Mouse (Mus musculus) small intestine, adult 2 months (tissue): Measurements from ENCODE around the gene Prkcb. TPM values are rescaled to one million over a fixed set of nuclear protein-coding genes. Genes with fewer than 3 reads are reported as not detected.

Experiments
- H3K27ac ChIP-seq: fragments of 200-500 bp; 2 replicates; pipeline ENCODE4 v1.5.1; 2012; ENCODE audit warnings: low read depth, low read length, control low read depth, inconsistent platforms; ENCODE audit not compliant: insufficient read depth
- H3K27me3 ChIP-seq: fragments of 200-500 bp; 2 replicates; pipeline ENCODE4 v1.6.1; 2012; ENCODE audit warnings: mild to moderate bottlenecking, moderate library complexity, low read length, inconsistent platforms; ENCODE audit not compliant: control insufficient read depth, insufficient read depth
- H3K36me3 ChIP-seq: fragments of 200-500 bp; 2 replicates; pipeline ENCODE4 v1.6.1; 2012; ENCODE audit warnings: mild to moderate bottlenecking, low read length, control low read depth, inconsistent platforms; ENCODE audit not compliant: control insufficient read depth, insufficient read depth
- H3K4me1 ChIP-seq: fragments of 200-500 bp; 2 replicates; pipeline ENCODE4 v1.6.1; 2012; ENCODE audit warnings: low read length, inconsistent platforms, mixed read lengths; ENCODE audit not compliant: control insufficient read depth, insufficient read depth, insufficient read length
- H3K4me3 ChIP-seq: fragments of 200-500 bp; 2 replicates; pipeline ENCODE4 v1.5.1; 2012; ENCODE audit warnings: low read depth, mild to moderate bottlenecking, control low read depth, inconsistent platforms, low read length, moderate library complexity
- CTCF ChIP-seq: fragments of 200-500 bp; IDR thresholded peaks from 2 replicates; pipeline ENCODE4 v1.5.1; 2012; ENCODE audit warnings: low read depth, mild to moderate bottlenecking, control low read depth, inconsistent platforms, low read length, moderate library complexity, mixed read lengths; ENCODE audit not compliant: insufficient replicate concordance, insufficient read length; ENCODE audit errors: extremely low read depth
- POLR2A ChIP-seq: fragments of 200-500 bp; IDR thresholded peaks from 2 replicates; pipeline ENCODE4 v1.6.1; 2012; ENCODE audit warnings: low read depth, mild to moderate bottlenecking, control low read depth, inconsistent platforms, low read length, moderate library complexity
- WGBS: fragments of 180-500 bp; shearing (Covaris S2); methylation state at CpG from one replicate; pipeline ENCODE4 v1.1.7; 2018; 5-methylcytosine and 5-hydroxymethylcytosine counted together
- polyA plus RNA-seq: library from polyadenylated mRNA; depleted of rRNA; stranded (reverse); fragments of >200 nt; gene quantifications from 2 replicates; pipeline ENCODE4 v1.2.3, GENCODE M21; 2012

Gene Prkcb
- polyA plus RNA-seq, 1 experiment = 6.1 TPM

DNA sequence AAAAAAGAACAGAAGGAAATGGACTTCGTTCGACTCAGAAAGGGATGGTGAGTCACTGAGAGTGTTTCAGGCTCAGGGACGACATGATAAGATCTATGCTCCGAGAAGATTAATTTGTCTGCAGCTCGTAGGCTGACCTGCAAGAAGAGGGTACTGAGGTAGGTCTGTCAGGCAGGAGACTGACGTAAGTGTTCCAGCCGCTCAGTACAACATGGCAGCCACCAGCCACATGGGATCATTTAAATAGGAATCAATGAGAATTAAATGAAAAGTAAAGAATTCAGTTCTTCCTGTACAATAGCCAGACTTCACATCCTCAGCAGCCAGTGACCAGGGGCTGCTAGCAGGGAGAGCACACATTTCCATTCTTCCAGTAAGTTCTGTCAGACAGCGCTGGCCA is 209.0 kb downstream of the Prkcb start:
- TF ChIP-seq CTCF = no peak
- TF ChIP-seq POLR2A = no peak
- Histone ChIP-seq H3K4me1 (no peaks in the 10 kb centered on the region), H3K27me3 (no peaks in the 10 kb centered on the region), H3K4me3 (no peak overlapping the region), H3K36me3 (no peaks in the 10 kb centered on the region), H3K27ac (no peak overlapping the region)
- WGBS = 56% methylated on average over 8 of the region's 8 CpGs

DNA sequence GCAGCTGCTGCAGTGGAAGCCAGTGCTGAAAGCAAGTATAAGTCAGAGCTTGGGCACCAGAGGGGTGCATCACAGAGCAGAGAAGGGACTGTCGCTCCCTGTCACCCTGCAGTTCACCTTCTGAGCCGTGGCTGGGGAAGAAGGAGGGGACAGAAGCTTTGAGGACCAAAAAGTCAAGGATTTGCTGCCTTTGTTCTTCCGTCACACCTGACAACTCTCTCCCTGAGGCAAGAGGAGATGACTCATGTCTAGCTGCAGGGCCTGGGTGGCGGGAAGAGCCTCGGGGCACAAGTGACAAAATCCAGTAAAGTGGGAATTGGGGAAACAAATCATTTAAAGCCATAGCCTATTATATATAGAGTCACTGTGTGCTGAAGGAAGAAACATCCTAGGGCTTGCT is 209.9 kb downstream of the Prkcb start:
- H3K27ac ChIP-seq = no peak overlapping the region
- TF ChIP-seq POLR2A (no peak), CTCF (no peak)
- no peaks in the 10 kb centered on the region for H3K36me3 ChIP-seq
- WGBS = 40% methylated on average over 5 of the region's 5 CpGs
- H3K4me1 ChIP-seq = no peaks in the 10 kb centered on the region
- no peaks in the 10 kb centered on the region for H3K27me3 ChIP-seq
- H3K4me3 ChIP-seq = no peak overlapping the region

DNA sequence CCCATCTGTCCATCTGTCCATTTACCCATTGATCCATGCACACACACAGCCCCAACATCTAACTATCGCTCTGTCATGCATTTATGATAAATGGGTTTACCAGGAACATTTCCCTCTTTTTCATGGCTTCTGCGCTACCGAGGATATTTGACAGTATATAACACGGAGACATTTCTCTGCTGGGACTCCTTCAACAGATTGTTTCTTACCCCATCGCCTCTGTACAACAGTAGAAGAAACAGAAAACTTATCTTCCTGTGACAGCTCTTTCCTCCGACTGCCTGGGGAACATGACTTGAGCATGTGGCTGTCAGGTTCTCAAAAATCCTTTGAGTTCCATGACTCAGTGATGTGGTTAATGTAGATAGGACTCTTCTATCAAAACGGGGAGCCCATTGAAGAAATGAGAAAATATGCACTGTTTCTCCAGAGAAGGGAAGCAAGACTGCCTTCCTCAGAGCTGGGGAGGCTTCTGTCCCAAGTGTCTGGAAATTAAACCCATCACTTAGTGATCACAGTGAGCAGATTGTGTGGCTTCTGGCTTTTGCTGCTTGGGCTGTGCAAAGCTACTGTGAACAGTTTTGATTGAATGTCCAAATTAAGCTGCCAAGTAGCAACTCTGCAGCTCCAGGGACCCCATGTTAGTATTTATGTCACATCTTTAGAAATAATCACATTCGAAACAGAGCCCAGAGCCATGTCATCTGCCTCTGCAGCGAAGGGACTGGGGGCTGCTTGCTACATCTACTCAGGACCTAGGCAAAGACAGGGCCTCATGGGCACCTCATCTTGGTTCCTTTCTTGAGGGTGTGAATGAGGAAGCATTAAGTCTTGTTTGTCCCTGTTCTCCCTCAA is 211.4 kb downstream of the Prkcb start:
- no peaks in the 10 kb centered on the region for H3K4me1 ChIP-seq
- no peaks in the 10 kb centered on the region for H3K36me3 ChIP-seq
- no peaks in the 10 kb centered on the region for H3K27me3 ChIP-seq
- H3K27ac ChIP-seq = no peak overlapping the region
- WGBS = 75% methylated on average over 9 of the region's 9 CpGs
- no peak overlapping the region for H3K4me3 ChIP-seq
- TF ChIP-seq POLR2A = no peak
- no peak for TF ChIP-seq CTCF

DNA sequence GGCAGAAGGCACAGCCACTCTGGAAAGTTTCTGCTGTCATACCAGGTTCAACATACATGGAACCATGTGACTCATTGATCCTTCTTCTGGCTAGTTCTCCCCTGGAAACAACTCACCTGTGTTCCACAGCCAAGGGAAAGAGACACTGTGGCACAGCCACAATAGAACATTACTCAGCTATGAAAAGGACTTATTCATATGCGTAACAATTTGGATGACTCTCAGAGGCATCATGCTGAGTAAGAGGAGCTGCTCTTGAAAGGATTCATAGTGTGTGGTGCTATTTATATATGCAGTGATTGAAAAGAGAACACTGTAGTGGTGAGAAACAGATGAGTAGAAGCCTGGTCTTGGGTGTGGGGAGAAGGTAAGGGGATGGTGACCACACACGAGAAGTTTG is 217.9 kb downstream of the Prkcb start:
- Histone ChIP-seq H3K4me1 (no peaks in the 10 kb centered on the region), H3K27ac (no peak overlapping the region), H3K4me3 (no peak overlapping the region), H3K27me3 (no peaks in the 10 kb centered on the region), H3K36me3 (no peaks in the 10 kb centered on the region)
- WGBS = 88% methylated on average over 2 of the region's 2 CpGs
- no peak for TF ChIP-seq CTCF
- no peak for TF ChIP-seq POLR2A

DNA sequence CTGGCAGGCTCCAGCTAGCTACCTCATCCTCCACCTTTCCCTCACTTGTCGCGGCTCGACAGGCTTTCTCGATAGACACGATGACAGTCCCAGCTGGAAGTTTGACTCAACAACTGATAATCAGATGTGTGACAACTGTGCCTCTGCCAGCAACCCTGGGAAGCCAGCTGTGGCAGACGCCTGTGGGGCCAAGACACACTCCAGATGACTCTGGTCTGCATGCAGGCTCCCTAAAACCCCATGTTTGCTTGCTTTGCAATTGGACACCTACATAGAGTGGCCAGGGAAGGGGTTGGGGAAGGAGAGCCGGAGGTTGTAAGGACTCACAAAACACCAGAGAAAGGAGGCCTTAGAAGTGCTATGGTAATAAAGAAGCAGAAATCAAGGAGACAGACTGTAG is 221.4 kb downstream of the Prkcb start:
- Histone ChIP-seq H3K4me1 (no peaks in the 10 kb centered on the region), H3K4me3 (no peak overlapping the region), H3K36me3 (no peaks in the 10 kb centered on the region), H3K27ac (no peak overlapping the region), H3K27me3 (no peaks in the 10 kb centered on the region)
- TF ChIP-seq CTCF = no peak
- no peak for TF ChIP-seq POLR2A
- 45% methylated on average over 7 of the region's 7 CpGs for WGBS

DNA sequence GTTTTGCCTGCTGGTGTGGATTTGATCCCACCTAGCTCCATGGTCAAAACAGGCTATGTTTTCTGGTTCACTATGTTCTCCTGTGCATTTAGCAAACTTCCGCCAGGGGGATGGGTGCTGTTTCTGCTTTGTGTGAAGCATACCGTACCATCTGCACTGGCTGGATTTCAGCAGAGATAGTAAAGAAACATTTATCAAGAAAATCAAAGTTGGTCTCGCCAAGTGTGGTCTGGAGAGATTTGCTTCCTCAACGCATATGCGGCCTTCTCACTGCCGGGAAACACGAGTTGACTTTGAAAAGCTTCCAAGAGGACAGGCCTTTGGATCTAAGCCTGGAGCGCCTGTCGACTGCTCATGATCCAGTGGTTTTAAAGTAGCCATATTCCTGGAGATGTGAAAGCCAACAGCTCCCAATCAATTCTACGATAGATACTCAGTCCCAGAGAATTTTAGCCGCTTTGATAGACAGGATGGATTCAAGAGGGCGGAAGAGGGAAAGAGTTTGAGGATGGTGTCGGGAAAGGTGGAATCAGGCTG is 223.9 kb downstream of the Prkcb start:
- Histone ChIP-seq H3K4me1 (no peaks in the 10 kb centered on the region), H3K27me3 (no peaks in the 10 kb centered on the region), H3K36me3 (no peaks in the 10 kb centered on the region), H3K27ac (no peak overlapping the region), H3K4me3 (no peak overlapping the region)
- WGBS = 80% methylated on average over 13 of the region's 13 CpGs
- TF ChIP-seq CTCF = no peak
- TF ChIP-seq POLR2A = no peak

DNA sequence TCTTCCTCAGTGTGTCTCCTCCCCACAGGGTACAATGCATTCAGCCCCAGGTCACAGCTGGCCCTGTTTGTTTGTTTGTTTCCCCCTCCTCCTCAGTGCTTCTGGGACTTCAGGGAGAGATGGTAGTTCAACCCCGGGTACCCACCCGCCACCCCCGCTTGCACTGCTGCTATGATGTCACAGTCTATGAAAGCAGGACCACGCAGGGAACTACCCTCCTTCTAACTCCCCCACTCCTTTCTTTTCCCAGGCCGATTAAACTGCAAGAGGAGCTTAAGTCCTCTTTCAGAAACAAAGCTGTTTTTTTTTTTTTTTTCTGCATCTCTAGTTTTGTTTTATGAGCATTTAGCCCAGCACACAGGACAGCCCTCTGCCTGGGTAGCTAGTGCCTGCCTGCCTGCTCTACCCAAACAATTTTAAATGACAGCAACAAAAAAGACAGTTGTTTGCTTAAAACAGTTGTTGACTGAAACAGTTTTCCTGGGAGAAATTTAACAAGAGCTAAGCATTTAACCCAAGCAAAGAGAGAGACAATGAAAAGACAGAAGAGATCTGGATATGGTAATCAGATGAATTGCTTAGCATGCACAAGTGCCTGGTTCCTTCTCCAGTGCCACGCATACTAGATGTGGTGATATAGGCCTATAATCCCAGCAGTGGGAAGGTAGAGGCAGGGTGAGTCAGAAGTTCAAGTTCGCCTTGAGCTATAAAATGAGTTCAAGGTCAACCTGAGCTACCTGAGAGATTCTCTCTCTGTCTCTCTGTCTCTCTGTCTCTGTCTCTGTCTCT is 232.5 kb downstream of the Prkcb start:
- TF ChIP-seq CTCF (no peak), POLR2A (no peak)
- Histone ChIP-seq H3K36me3 (no peaks in the 10 kb centered on the region), H3K4me3 (no peak overlapping the region), H3K27ac (no peak overlapping the region), H3K4me1 (no peaks in the 10 kb centered on the region), H3K27me3 (no peaks in the 10 kb centered on the region)
- 57% methylated on average over 7 of the region's 7 CpGs for WGBS

DNA sequence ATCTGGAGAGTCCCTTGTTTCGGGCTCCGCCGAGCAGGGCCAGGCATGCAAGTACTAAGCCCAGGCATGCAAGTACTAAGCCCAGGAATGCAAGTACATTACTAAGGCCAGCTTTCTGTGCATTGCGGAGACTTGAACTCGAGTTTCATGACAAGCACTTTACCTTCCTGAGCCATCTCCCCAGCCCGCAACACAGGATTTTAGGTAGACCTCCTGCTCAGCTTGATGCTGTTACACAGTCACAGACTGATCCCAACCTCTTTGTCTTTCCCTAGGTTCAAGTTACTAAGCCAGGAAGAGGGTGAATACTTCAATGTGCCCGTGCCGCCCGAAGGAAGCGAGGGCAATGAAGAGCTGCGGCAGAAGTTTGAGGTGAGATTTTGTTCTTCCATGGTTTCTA is 239.7 kb downstream of the Prkcb start:
- no peaks in the 10 kb centered on the region; the same call in 1 of the 2 replicates for H3K36me3 ChIP-seq
- WGBS = 92% methylated on average over 11 of the region's 11 CpGs
- TF ChIP-seq POLR2A = no peak
- no peak for TF ChIP-seq CTCF
- H3K27me3 ChIP-seq = no peaks in the 10 kb centered on the region
- H3K4me1 ChIP-seq = no peaks in the 10 kb centered on the region
- no peak overlapping the region for H3K27ac ChIP-seq
- no peak overlapping the region for H3K4me3 ChIP-seq
